8 mouse cellular contexts compared by ENCODE assay signal in the genomic region with DNA sequence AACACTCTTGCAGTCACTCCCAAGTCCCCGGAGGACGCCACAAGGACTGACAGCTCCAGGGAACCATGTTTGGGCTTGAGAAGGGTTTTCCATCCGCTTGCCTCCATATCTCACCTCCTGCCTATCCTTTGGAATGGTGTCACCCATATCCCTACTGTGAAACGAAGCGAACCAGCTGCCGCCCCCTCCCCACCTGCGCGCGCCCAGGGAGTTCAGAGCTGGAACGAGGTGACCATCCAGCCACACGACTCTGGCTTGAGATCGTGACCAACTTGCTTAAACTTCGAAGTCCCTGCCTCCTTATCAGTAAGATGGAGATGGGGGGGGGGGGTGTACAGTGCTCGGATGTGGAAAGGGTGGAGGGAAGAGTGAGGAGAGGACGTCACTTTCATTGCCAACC. TPM values are rescaled to one million over a fixed set of nuclear protein-coding genes. Genes with fewer than 3 reads are reported as not detected.
A peak's percentile ranks its signal among the peaks of the same experiment; 100 is the strongest.
DNase-seq lines count a peak whose midpoint lies in the region; ATAC-seq lines count a peak whose summit lies in the region.

No protein-coding gene starts in this region.

- H3K4me1 ChIP-seq in heart, embryonic 15.5 days (replicated peaks): peaks cover 34% of the 10 kb centered on the region
- H3K4me1 ChIP-seq in brown adipose tissue, adult 24 weeks (ENCODE audit: control insufficient read depth, insufficient read depth, insufficient read length, low read length): no peaks in the 10 kb centered on the region
- H3K4me1 ChIP-seq in hindbrain, embryonic 13.5 days (replicated peaks): peaks cover 55% of the 10 kb centered on the region
- peaks cover 21% of the 10 kb centered on the region for H3K4me1 ChIP-seq in midbrain, embryonic 11.5 days (ENCODE audit: control insufficient read depth, insufficient read depth, low read length)

- peak overlapping the region; percentile 35; the same call in 1 of the 2 replicates for H3K9ac ChIP-seq in heart, embryonic 15.5 days
- peak overlapping the region; percentile 76 for H3K9ac ChIP-seq in hindbrain, embryonic 13.5 days
- H3K9ac ChIP-seq in midbrain, embryonic 11.5 days (ENCODE audit: low read length): peak overlapping the region; percentile 57; the same call in 1 of the 2 replicates

- WGBS in heart, embryonic 15.5 days: 3% methylated on average over 15 of the region's 15 CpGs
- under 1% methylated on average over 15 of the region's 15 CpGs for WGBS in hindbrain, embryonic 13.5 days
- WGBS in midbrain, embryonic 11.5 days: 3% methylated on average over 15 of the region's 15 CpGs

- H3K4me2 ChIP-seq in heart, embryonic 15.5 days: peak overlapping the region; percentile 73
- peak overlapping the region; percentile 73 for H3K4me2 ChIP-seq in hindbrain, embryonic 13.5 days
- peak overlapping the region; percentile 55 for H3K4me2 ChIP-seq in midbrain, embryonic 11.5 days

- H3K27me3 ChIP-seq in heart, embryonic 15.5 days: peaks cover 99% of the 10 kb centered on the region
- peaks cover 72% of the 10 kb centered on the region for H3K27me3 ChIP-seq in hindbrain, embryonic 13.5 days
- peaks cover 70% of the 10 kb centered on the region for H3K27me3 ChIP-seq in midbrain, embryonic 11.5 days (ENCODE audit: control insufficient read depth, insufficient read depth, low read length)

- H3K4me3 ChIP-seq in heart, embryonic 15.5 days: peak overlapping the region; percentile 48
- 0 out of 2 replicates have a peak overlapping the region, but pooled peaks have one; percentile 17 for H3K4me3 ChIP-seq in brown adipose tissue, adult 24 weeks (ENCODE audit: insufficient read depth, low read depth, low read length)
- H3K4me3 ChIP-seq in hindbrain, embryonic 13.5 days: peak overlapping the region; percentile 47
- H3K4me3 ChIP-seq in midbrain, embryonic 11.5 days (ENCODE audit: low read depth, low read length): peak overlapping the region; percentile 33

- ATAC-seq in heart, embryonic 15.5 days (replicated peaks; ENCODE audit: insufficient number of reproducible peaks, insufficient read depth, low FRiP score, low read depth): no peak
- ATAC-seq in hindbrain, embryonic 13.5 days (ENCODE audit: low FRiP score): no peak
- no peak; the same call in 1 of the 2 replicates for ATAC-seq in midbrain, embryonic 11.5 days (ENCODE audit: low FRiP score)

- no peaks in the 10 kb centered on the region for H3K9me3 ChIP-seq in heart, embryonic 15.5 days (replicated peaks)
- no peaks in the 10 kb centered on the region for H3K9me3 ChIP-seq in hindbrain, embryonic 13.5 days
- H3K9me3 ChIP-seq in midbrain, embryonic 11.5 days (ENCODE audit: control insufficient read depth, low read length): no peaks in the 10 kb centered on the region

- H3K36me3 ChIP-seq in heart, embryonic 15.5 days: no peaks in the 10 kb centered on the region
- no peaks in the 10 kb centered on the region for H3K36me3 ChIP-seq in hindbrain, embryonic 13.5 days
- H3K36me3 ChIP-seq in midbrain, embryonic 11.5 days (ENCODE audit: control insufficient read depth, insufficient read depth, low read length): no peaks in the 10 kb centered on the region

- no peak overlapping the region for H3K27ac ChIP-seq in heart, embryonic 15.5 days
- H3K27ac ChIP-seq in brown adipose tissue, adult 24 weeks (replicated peaks; ENCODE audit: low read depth, low read length): no peak overlapping the region
- peak overlapping the region; percentile 25; the same call in 1 of the 2 replicates for H3K27ac ChIP-seq in hindbrain, embryonic 13.5 days
- no peak overlapping the region for H3K27ac ChIP-seq in midbrain, embryonic 11.5 days (ENCODE audit: low read depth, low read length)

- DNase-seq in heart, adult 9 months (ENCODE audit: low spot score in 2 of 2): no peak
- no peak for DNase-seq in midbrain, embryonic 11.5 days (ENCODE audit: low spot score, missing footprints)
- DNase-seq in right cerebral cortex, postnatal 4 days: no peak
- DNase-seq in cerebellum, postnatal 14 days: no peak
- DNase-seq in left cerebral cortex, adult 8-10 months (ENCODE audit: low spot score in 2 of 2): no peak

RNA-seq across cellular contexts. Expression of a gene that starts 1.9 kb away (rescaled TPM):
- polyA plus RNA-seq in heart, embryonic 15.5 days (2015; fragmentation: Nextera tagmentation; extraction: Ambion mirVana): 3.0 and 6.8 TPM in 2 replicates
- polyA plus RNA-seq in brown adipose tissue, adult 24 weeks (2012; ENCODE audit: insufficient read depth, insufficient read length, missing spikeins): 0.67 and 1.4 TPM in 2 replicates
- polyA plus RNA-seq in hindbrain, embryonic 13.5 days (2015; fragmentation: Nextera tagmentation; extraction: Ambion mirVana): 41.4 and 45.5 TPM in 2 replicates
- 14.2 and 14.6 TPM in 2 replicates for polyA plus RNA-seq in midbrain, embryonic 11.5 days (2014; fragmentation: Nextera tagmentation; extraction: Ambion mirVana)
- 1 to 10 TPM; 2.5 to 4.9 (median 4.1) TPM for total RNA-seq in left cerebral cortex, adult 8-10 months (2022)
